Mouse (Mus musculus): ENCODE results near the gene Cyp17a1. TPM values are rescaled to one million over a fixed set of nuclear protein-coding genes. Genes with fewer than 3 reads are reported as not detected.

Cyp17a1 gene
- polyA plus RNA-seq, 1 experiment from 2014 or later, result 0.27 TPM

DNA sequence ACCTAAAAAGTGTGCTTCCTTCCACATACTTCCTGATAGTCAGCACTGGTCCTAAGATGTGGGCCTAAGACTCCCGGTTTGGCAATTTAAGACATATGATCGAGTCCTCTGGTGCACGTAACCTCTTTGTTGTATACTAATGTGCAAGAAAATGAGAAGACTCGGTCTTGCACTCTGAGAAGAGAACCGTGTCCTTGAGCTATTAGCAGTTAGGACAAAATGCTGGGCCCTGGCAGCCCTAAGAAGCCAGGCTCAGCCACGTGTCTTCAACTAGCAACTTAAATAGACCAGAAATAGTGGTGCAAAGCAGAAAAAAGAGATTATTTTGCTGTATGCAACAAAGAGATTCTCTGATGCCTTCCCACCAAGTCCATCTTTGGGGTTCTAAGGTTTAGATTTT is 10.2 kb downstream of the Cyp17a1 start:
- Histone ChIP-seq H3K9me3 (ENCODE audit: control insufficient read depth, low read length) (no peaks in the 10 kb centered on the region), H3K4me1 (replicated peaks; ENCODE audit: control insufficient read depth, insufficient read depth, low read length) (peaks cover 2% of the 10 kb centered on the region; the same call in 1 of the 2 replicates), H3K4me3 (ENCODE audit: low read depth, low read length) (no peak overlapping the region), H3K27ac (ENCODE audit: low read depth, low read length) (no peak overlapping the region), H3K36me3 (ENCODE audit: control insufficient read depth, insufficient read depth, low read length) (no peaks in the 10 kb centered on the region), H3K9ac (ENCODE audit: low read depth, low read length) (no peak overlapping the region), H3K4me2 (no peak overlapping the region), H3K27me3 (replicated peaks; ENCODE audit: control insufficient read depth, insufficient read depth, low read length) (no peaks in the 10 kb centered on the region)
- WGBS, result 81% methylated on average over 6 of the region's 6 CpGs
- no peak for ATAC-seq (replicated peaks; ENCODE audit: low FRiP score)
- DNase-seq (ENCODE audit: low spot score), result no peak

DNA sequence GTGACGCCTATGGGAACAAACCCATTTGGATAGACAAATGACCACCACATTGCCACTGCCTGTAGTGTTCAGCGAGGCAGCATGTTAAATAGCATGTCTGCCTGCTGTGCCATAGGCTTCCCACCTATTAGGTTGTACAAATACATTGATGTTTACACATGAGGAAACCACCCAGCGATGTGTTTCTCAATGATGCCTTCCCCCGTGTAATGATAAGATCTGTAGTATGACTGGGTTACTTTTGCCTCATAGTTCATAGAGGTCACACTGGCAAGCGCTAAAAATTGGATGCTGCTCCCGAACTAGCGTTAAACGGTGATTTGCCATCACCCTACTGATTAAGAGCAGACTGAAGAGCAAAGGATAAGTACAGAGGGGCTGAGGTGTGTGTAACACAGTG is 10.8 kb downstream of the Cyp17a1 start:
- H3K9ac ChIP-seq (ENCODE audit: low read depth, low read length), result no peak overlapping the region
- 69% methylated on average over 8 of the region's 8 CpGs for WGBS
- no peaks in the 10 kb centered on the region for H3K27me3 ChIP-seq (replicated peaks; ENCODE audit: control insufficient read depth, insufficient read depth, low read length)
- no peaks in the 10 kb centered on the region for H3K9me3 ChIP-seq (ENCODE audit: control insufficient read depth, low read length)
- H3K4me2 ChIP-seq, result no peak overlapping the region
- ATAC-seq (replicated peaks; ENCODE audit: low FRiP score) (no peak), DNase-seq (ENCODE audit: low spot score) (no peak)
- H3K4me1 ChIP-seq (replicated peaks; ENCODE audit: control insufficient read depth, insufficient read depth, low read length), result peaks cover 2% of the 10 kb centered on the region; the same call in 1 of the 2 replicates
- H3K36me3 ChIP-seq (ENCODE audit: control insufficient read depth, insufficient read depth, low read length), result peaks cover 1% of the 10 kb centered on the region
- H3K4me3 ChIP-seq (ENCODE audit: low read depth, low read length), result no peak overlapping the region
- H3K27ac ChIP-seq (ENCODE audit: low read depth, low read length), result no peak overlapping the region

DNA sequence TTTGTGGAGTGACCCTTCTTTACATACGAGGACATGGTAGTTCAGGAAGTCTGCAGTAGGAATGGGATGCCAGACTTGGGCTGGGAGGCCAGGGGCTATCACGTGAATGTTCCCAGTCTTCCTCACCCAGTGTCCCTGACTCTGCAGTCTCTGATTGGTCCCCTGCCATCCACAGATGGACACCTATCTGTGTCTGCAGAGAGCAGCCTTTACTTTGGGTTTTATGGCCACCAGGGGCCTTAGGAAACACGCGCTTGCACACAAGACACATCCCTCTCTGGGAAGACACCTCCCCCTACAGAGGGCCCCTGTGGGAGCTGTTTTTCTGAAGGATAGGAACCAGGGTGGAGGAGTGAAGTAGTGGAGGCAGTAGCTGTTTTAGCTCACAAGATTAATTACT is 11.5 kb downstream of the Cyp17a1 start:
- Histone ChIP-seq H3K4me1 (replicated peaks; ENCODE audit: control insufficient read depth, insufficient read depth, low read length) (peaks cover 2% of the 10 kb centered on the region; the same call in 1 of the 2 replicates), H3K9ac (ENCODE audit: low read depth, low read length) (no peak overlapping the region), H3K9me3 (ENCODE audit: control insufficient read depth, low read length) (no peaks in the 10 kb centered on the region), H3K4me2 (no peak overlapping the region), H3K27ac (ENCODE audit: low read depth, low read length) (no peak overlapping the region), H3K36me3 (ENCODE audit: control insufficient read depth, insufficient read depth, low read length) (peaks cover 8% of the 10 kb centered on the region), H3K27me3 (replicated peaks; ENCODE audit: control insufficient read depth, insufficient read depth, low read length) (no peaks in the 10 kb centered on the region), H3K4me3 (ENCODE audit: low read depth, low read length) (no peak overlapping the region)
- DNase-seq (ENCODE audit: low spot score) (no peak), ATAC-seq (replicated peaks; ENCODE audit: low FRiP score) (no peak)
- 61% methylated on average over 4 of the region's 4 CpGs for WGBS

DNA sequence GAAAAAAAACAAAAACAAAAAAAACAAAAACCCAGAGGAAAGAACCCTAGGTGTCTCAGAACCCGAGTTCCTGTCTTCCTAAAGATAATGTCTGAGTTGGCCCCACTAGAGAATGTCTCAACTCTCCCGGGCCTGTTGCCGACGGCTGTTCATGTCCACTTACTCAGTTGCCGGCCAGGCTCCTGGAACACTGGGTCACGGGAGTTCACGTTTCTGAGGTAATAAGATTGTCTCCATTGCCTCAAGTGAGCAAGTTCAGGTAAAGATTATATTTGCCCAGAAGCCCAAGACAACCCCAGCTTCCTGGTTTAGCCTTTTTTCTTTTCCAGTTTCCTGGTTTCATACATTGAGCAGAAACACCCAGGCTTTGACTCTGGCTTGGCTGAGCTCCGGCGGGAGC is 14.1 kb downstream of the Cyp17a1 start:
- peaks cover 2% of the 10 kb centered on the region; the same call in 1 of the 2 replicates for H3K4me1 ChIP-seq (replicated peaks; ENCODE audit: control insufficient read depth, insufficient read depth, low read length)

DNA sequence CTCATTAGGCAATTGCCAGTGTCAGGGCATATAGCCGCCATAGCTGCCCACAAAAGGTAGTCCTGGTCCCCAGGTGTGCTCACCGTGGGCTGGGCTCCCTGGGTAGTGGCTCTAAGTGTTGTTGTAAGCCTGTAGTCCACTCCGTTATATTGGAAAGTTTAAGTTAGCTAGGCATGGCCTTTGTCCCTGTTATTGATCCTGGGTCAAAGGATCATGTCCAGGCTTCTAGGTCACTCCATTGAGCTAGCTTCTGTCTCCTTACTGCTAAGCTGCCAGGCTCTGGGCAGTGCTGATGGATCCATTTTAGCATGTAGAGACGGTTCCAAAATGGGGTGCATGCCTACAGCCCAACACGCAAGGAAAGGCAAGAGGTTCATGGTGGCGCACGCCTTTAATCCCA is 14.6 kb downstream of the Cyp17a1 start:
- peaks cover 36% of the 10 kb centered on the region for H3K36me3 ChIP-seq (ENCODE audit: control insufficient read depth, insufficient read depth, low read length)
- DNase-seq (ENCODE audit: low spot score) (no peak), ATAC-seq (replicated peaks; ENCODE audit: low FRiP score) (no peak)
- no peak overlapping the region for H3K9ac ChIP-seq (ENCODE audit: low read depth, low read length)
- WGBS, result 88% methylated on average over 7 of the region's 7 CpGs
- H3K4me1 ChIP-seq (replicated peaks; ENCODE audit: control insufficient read depth, insufficient read depth, low read length), result peaks cover 2% of the 10 kb centered on the region; the same call in 1 of the 2 replicates
- H3K9me3 ChIP-seq (ENCODE audit: control insufficient read depth, low read length), result no peaks in the 10 kb centered on the region
- no peaks in the 10 kb centered on the region for H3K27me3 ChIP-seq (replicated peaks; ENCODE audit: control insufficient read depth, insufficient read depth, low read length)
- H3K4me2 ChIP-seq, result no peak overlapping the region
- no peak overlapping the region for H3K4me3 ChIP-seq (ENCODE audit: low read depth, low read length)
- no peak overlapping the region; the same call in 1 of the 2 replicates for H3K27ac ChIP-seq (ENCODE audit: low read depth, low read length)

More for the DNA sequence above, 14.1 kb downstream of the Cyp17a1 start:
- Histone ChIP-seq H3K4me2 (no peak overlapping the region), H3K9ac (ENCODE audit: low read depth, low read length) (no peak overlapping the region), H3K9me3 (ENCODE audit: control insufficient read depth, low read length) (no peaks in the 10 kb centered on the region), H3K4me3 (ENCODE audit: low read depth, low read length) (no peak overlapping the region), H3K27ac (ENCODE audit: low read depth, low read length) (no peak overlapping the region), H3K27me3 (replicated peaks; ENCODE audit: control insufficient read depth, insufficient read depth, low read length) (no peaks in the 10 kb centered on the region), H3K36me3 (ENCODE audit: control insufficient read depth, insufficient read depth, low read length) (peaks cover 31% of the 10 kb centered on the region)
- DNase-seq (ENCODE audit: low spot score) (no peak), ATAC-seq (replicated peaks; ENCODE audit: low FRiP score) (no peak)
- WGBS, result 80% methylated on average over 9 of the region's 9 CpGs

DNA sequence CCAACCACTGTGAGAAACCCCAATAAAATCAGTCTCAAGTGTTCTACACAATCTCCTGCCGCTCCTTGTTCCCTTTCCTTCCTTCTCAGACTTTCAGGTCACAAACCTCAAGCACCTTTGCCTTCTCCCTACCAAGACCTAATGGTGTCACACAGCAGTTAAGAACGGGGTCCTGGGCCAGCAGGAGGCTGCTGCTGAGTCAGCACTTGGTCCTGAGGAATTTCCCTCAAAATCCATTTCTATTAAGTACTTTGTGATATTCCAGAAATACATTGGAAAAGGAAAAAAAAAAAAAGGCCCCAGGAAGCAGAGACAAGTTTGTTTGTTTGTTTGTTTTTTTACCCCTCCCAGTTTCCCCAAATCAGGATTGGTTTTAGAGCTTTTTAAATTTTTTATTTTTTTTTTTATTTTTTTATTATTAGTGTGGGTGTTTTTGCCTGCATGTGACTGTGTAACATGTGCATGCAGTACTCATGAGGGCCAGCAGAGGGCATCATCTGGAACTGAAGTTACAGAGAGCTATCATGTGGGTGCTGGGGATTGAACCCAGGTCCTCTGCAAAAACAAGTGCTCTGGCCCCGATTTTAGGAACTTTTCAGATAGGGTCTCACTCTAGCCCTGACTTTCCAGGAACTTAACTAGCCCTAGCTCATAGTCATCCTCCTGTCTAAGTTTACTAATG is 15.5 kb downstream of the Cyp17a1 start:
- Histone ChIP-seq H3K4me1 (replicated peaks; ENCODE audit: control insufficient read depth, insufficient read depth, low read length) (peaks cover 2% of the 10 kb centered on the region; the same call in 1 of the 2 replicates), H3K4me2 (no peak overlapping the region), H3K9ac (ENCODE audit: low read depth, low read length) (no peak overlapping the region), H3K4me3 (ENCODE audit: low read depth, low read length) (no peak overlapping the region), H3K27me3 (replicated peaks; ENCODE audit: control insufficient read depth, insufficient read depth, low read length) (no peaks in the 10 kb centered on the region), H3K36me3 (ENCODE audit: control insufficient read depth, insufficient read depth, low read length) (peaks cover 38% of the 10 kb centered on the region), H3K27ac (ENCODE audit: low read depth, low read length) (no peak overlapping the region), H3K9me3 (ENCODE audit: control insufficient read depth, low read length) (no peaks in the 10 kb centered on the region)
- DNase-seq (ENCODE audit: low spot score) (no peak), ATAC-seq (replicated peaks; ENCODE audit: low FRiP score) (no peak)
- 85% methylated on average over 3 of the region's 3 CpGs for WGBS

DNA sequence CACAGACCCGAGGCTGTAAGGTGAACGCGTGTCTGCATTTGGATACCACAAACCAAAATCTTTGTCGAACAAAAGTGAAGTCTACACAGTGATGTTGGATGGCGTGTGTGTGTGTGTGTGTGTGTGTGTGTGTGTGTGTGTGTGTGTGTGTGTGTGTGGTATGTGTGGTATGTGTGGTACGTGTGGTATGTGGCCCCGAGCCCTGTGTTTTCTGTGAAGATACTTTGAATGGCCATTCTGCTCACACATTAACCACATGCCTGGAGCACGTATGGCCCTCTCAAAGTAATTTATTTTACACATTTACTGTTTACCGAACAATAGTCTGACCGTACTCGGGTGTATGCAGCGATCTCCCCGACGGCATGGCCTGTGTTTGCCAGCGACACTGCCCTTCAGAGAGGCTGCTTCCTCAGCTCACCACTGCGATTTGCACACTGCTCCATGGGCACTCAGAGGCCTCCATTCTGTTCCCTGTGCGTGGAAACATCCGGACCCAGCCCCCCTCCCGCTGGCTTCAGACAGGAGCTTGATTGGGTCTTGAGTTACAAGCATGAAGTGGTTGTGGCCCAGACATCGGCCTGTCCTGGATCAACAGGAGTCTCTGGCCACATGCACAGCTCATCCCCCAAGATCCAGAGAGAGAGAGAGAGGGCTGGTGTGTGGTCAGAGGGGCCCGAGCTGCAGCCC is 16.7 kb downstream of the Cyp17a1 start:
- H3K4me2 ChIP-seq, result no peak overlapping the region
- 93% methylated on average over 21 of the region's 21 CpGs for WGBS
- no peak for DNase-seq (ENCODE audit: low spot score)
- H3K27me3 ChIP-seq (replicated peaks; ENCODE audit: control insufficient read depth, insufficient read depth, low read length), result no peaks in the 10 kb centered on the region
- no peak overlapping the region for H3K9ac ChIP-seq (ENCODE audit: low read depth, low read length)
- H3K9me3 ChIP-seq (ENCODE audit: control insufficient read depth, low read length), result no peaks in the 10 kb centered on the region
- H3K27ac ChIP-seq (ENCODE audit: low read depth, low read length), result no peak overlapping the region
- H3K4me3 ChIP-seq (ENCODE audit: low read depth, low read length), result no peak overlapping the region
- ATAC-seq (replicated peaks; ENCODE audit: low FRiP score), result no peak
- peaks cover 2% of the 10 kb centered on the region; the same call in 1 of the 2 replicates for H3K4me1 ChIP-seq (replicated peaks; ENCODE audit: control insufficient read depth, insufficient read depth, low read length)
- peaks cover 45% of the 10 kb centered on the region for H3K36me3 ChIP-seq (ENCODE audit: control insufficient read depth, insufficient read depth, low read length)

DNA sequence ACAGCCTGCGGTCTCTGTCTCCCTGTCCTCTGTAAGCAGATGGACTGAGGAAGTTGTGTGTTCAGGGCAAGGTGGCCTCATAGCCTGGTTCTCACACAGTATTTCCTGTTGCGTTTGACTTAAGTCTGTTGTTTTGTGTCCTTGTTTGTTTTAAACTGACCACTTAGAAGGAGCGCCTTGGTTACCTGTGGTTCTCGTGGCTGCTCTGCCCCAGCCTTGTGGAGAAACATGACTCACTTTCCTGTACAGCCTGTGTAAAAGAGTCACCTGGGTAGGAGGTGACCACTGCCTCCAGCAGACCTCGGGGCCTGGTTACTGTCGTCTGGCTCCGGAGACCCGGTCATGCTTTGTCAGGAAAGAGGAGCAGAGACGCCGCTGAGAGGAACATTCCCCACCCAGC is 17.3 kb downstream of the Cyp17a1 start:
- H3K36me3 ChIP-seq (ENCODE audit: control insufficient read depth, insufficient read depth, low read length), result peaks cover 45% of the 10 kb centered on the region
- H3K4me1 ChIP-seq (replicated peaks; ENCODE audit: control insufficient read depth, insufficient read depth, low read length), result peaks cover 2% of the 10 kb centered on the region; the same call in 1 of the 2 replicates
- no peak overlapping the region for H3K4me3 ChIP-seq (ENCODE audit: low read depth, low read length)
- H3K9me3 ChIP-seq (ENCODE audit: control insufficient read depth, low read length), result no peaks in the 10 kb centered on the region
- H3K27ac ChIP-seq (ENCODE audit: low read depth, low read length), result no peak overlapping the region
- H3K27me3 ChIP-seq (replicated peaks; ENCODE audit: control insufficient read depth, insufficient read depth, low read length), result no peaks in the 10 kb centered on the region
- no peak overlapping the region for H3K9ac ChIP-seq (ENCODE audit: low read depth, low read length)
- DNase-seq (ENCODE audit: low spot score) (no peak), ATAC-seq (replicated peaks; ENCODE audit: low FRiP score) (no peak)
- 92% methylated on average over 10 of the region's 10 CpGs for WGBS
- H3K4me2 ChIP-seq, result no peak overlapping the region
